Mouse (Mus musculus) lung, adult 2 months (tissue): ENCODE data around the gene Espnl.

ENCODE experiments used
- CTCF ChIP-seq: fragments of 200-500 bp; IDR thresholded peaks from 2 replicates; pipeline ENCODE4 v1.5.1; 2011; ENCODE audit warnings: mild to moderate bottlenecking, low read length, control low read depth; ENCODE audit not compliant: insufficient read depth
- POLR2A ChIP-seq: fragments of 200-500 bp; IDR thresholded peaks from 2 replicates; pipeline ENCODE4 v1.6.1; 2011; ENCODE audit warnings: low read depth, mild to moderate bottlenecking, control low read depth, low read length, borderline replicate concordance; ENCODE audit errors: extremely low read depth

GRCm38 (mm10) chr1:91302021-91302420 lies 19.9 kb upstream of the Espnl start:
- TF ChIP-seq CTCF (no peak), POLR2A (no peak)
